In the genomic region with DNA sequence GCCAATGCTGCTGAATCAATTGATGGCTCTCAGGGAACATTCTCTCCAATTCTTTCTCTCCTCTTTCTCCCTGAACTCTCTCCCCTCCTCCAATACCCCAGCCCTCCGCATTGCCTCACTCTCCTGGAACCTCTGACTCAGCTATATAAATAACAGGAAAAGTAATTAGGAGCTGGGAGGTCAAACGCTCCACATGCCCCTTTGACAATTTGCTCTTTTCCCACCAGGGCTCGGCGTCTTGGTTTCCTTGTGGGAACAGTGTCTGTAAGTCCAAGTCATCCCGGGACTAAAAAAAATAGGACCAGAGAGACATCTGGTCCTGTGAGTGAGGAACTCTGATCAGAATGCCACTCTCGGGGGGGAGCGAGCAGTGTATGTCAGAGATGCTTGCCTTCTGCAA, we compare ENCODE assay signal across 22 mouse cellular contexts.
DNase-seq lines count a peak whose midpoint lies in the region; ATAC-seq lines count a peak whose summit lies in the region.
"Had no signal": no experiment of that assay in that cellular context is flagged by ENCODE, and none has a peak within 500 bp of the region (broad histone marks: within the 10 kb centered on the region; RNA-seq: fewer than 3 reads in every experiment).

No protein-coding gene starts in this region.

- no peak for ATAC-seq in erythroid progenitor cell, adult 5-6 weeks (replicated peaks; ENCODE audit: low FRiP score, poor library complexity, severe bottlenecking)
- ATAC-seq: forebrain, embryonic 13.5 days; inflammation-experienced regulatory T-cells, adult 6 months; midbrain, embryonic 15.5 days had no signal

- peak; percentile 12 for DNase-seq in heart, adult 8-10 months (ENCODE audit: low spot score)
- no peak for DNase-seq in heart, postnatal 4 days
- peak; percentile 20 for DNase-seq in Muller cell, postnatal 12 days (ENCODE audit: inconsistent ontology term)
- peak; percentile 54 for DNase-seq in embryo, embryonic 11 days
- peak; percentile 17 for DNase-seq in fibroblast of lung, adult 2 months (ENCODE audit: low read depth)
- DNase-seq in kidney, postnatal 25 days, result no peak
- no peak for DNase-seq in right cerebral cortex, adult 18-20 months
- DNase-seq: adrenal gland, postnatal 14 days; cerebellum, adult 11-12 months; cerebellum, adult 9-11 months; gastrocnemius, postnatal 10 days; kidney, adult 11 months; kidney, postnatal 4 days; layer of hippocampus, postnatal 36 days; retina, postnatal 1 day; right cerebral cortex, postnatal 25 days; spleen, adult 18-20 months; thymus, adult 2 months had no signal

Comparison
In these comparisons a context has a peak if more than half of its experiments do, and no peak if none do; other contexts are left out.
1. DNase-seq: peak in heart, adult 8-10 months (single experiment), Muller cell, postnatal 12 days (single experiment), embryo, embryonic 11 days (single experiment) and fibroblast of lung, adult 2 months (single experiment); none in heart, postnatal 4 days (single experiment), kidney, postnatal 25 days (0 of 2) and right cerebral cortex, adult 18-20 months (single experiment).